Mouse (Mus musculus) olfactory bulb, adult 2 months (tissue): ENCODE results near the gene Nup210l.

Source experiments
- CTCF ChIP-seq: fragments of 200-500 bp; IDR thresholded peaks from 2 replicates; pipeline ENCODE4 v1.5.1; 2012; ENCODE audit warnings: low read depth, mild to moderate bottlenecking, low read length, moderate library complexity; ENCODE audit not compliant: insufficient read depth
- POLR2A ChIP-seq: fragments of 200-500 bp; IDR thresholded peaks from 2 replicates; pipeline ENCODE4 v1.6.1; 2012; ENCODE audit warnings: mild to moderate bottlenecking, low read depth, low read length, moderate library complexity; ENCODE audit not compliant: insufficient read depth

GRCm38 (mm10) chr3:90242984-90243775, 139.2 kb downstream of the Nup210l start, which contains the start of gene Creb3l4:
- TF ChIP-seq CTCF, result no peak
- no peak for TF ChIP-seq POLR2A
